Mouse (Mus musculus) natural killer cell, adult 2 months (primary cell): Measurements from ENCODE around the gene B4galnt4.
A peak's percentile ranks its signal among the peaks of the same experiment; 100 is the strongest.

Source experiments
- DNase-seq, 2 experiments: peaks; one replicate each; pipeline ENCODE4 v3.0.0; 2022; ENCODE audit warnings: low spot score in 2 of 2

The B4galnt4 gene

GRCm38 (mm10) chr7:141041661-141042060, 19.2 kb upstream of the B4galnt4 start:
- DNase-seq: no peak

GRCm38 (mm10) chr7:141042539-141042938, 18.4 kb upstream of the B4galnt4 start:
- no peak for DNase-seq

- DNase-seq: no peak
These were observed 13.8 kb upstream of the B4galnt4 start for GRCm38 (mm10) chr7:141046931-141047580.

GRCm38 (mm10) chr7:141047581-141048225, 13.2 kb upstream of the B4galnt4 start:
- no peak for DNase-seq

GRCm38 (mm10) chr7:141048226-141049218, 12.4 kb upstream of the B4galnt4 start:
- peak; percentile 67 to 87 for DNase-seq

GRCm38 (mm10) chr7:141049326-141049725, 11.6 kb upstream of the B4galnt4 start:
- no peak for DNase-seq

- no peak for DNase-seq
These were observed 9.7 kb upstream of the B4galnt4 start for GRCm38 (mm10) chr7:141051060-141051685.

- DNase-seq: no peak
These were observed 8.9 kb upstream of the B4galnt4 start for GRCm38 (mm10) chr7:141052016-141052415.

- DNase-seq: no peak
These were observed 8.5 kb upstream of the B4galnt4 start for GRCm38 (mm10) chr7:141052421-141052820.

- no peak for DNase-seq
These were observed 5.1 kb upstream of the B4galnt4 start for GRCm38 (mm10) chr7:141055785-141056184.

GRCm38 (mm10) chr7:141056976-141057375, 3.9 kb upstream of the B4galnt4 start:
- DNase-seq: no peak

GRCm38 (mm10) chr7:141057541-141057940, 3.4 kb upstream of the B4galnt4 start:
- DNase-seq: no peak

- DNase-seq: peak; percentile 61 to 75
These were observed 2.1 kb upstream of the B4galnt4 start for GRCm38 (mm10) chr7:141058601-141059341.

- no peak for DNase-seq
These were observed 975 bp upstream of the B4galnt4 start for GRCm38 (mm10) chr7:141059929-141060328.

- no peak for DNase-seq
These were observed 377 bp downstream of the B4galnt4 start for GRCm38 (mm10) chr7:141061269-141061692.

GRCm38 (mm10) chr7:141062525-141062924, 1.6 kb downstream of the B4galnt4 start:
- DNase-seq: no peak

GRCm38 (mm10) chr7:141063353-141063752, 2.4 kb downstream of the B4galnt4 start:
- no peak for DNase-seq

- no peak for DNase-seq
These were observed 3.3 kb downstream of the B4galnt4 start for GRCm38 (mm10) chr7:141064175-141064574.

GRCm38 (mm10) chr7:141064576-141064975, 3.7 kb downstream of the B4galnt4 start:
- no peak for DNase-seq

- no peak for DNase-seq
These were observed 7.4 kb downstream of the B4galnt4 start for GRCm38 (mm10) chr7:141068351-141068750.
